Mouse (Mus musculus) adrenal gland (tissue): Measurements from ENCODE around the gene Myo1a.

ENCODE experiments used
- intact Hi-C: fragments of 180-260 bp; cut with DNase I; formaldehyde crosslinking; loops from one replicate; pipeline ENCODE4 v1.15.1; 2025

Gene Myo1a

GRCm38 (mm10) chr10:127674794-127675522 lies 30.0 kb upstream of the Myo1a start:
- intact Hi-C loops, result loop anchor here (5.0 kb wide), 2 partner anchors 33 to 62 kb away; partner anchors contain the start of genes Stat6 and Zbtb39

GRCm38 (mm10) chr10:127675859-127676398 lies 29.0 kb upstream of the Myo1a start:
- intact Hi-C loops, result loop anchor here (5.0 kb wide), 2 partner anchors 34 to 61 kb away; partner anchors contain the start of genes Stat6 and Zbtb39

- intact Hi-C loops, result loop anchor here (5.0 kb wide), 2 partner anchors 35 to 60 kb away; partner anchors contain the start of genes Stat6 and Zbtb39
Measured at GRCm38 (mm10) chr10:127676691-127677548, 28.1 kb upstream of the Myo1a start.

- intact Hi-C loops, result loop anchor here (5.0 kb wide), 2 partner anchors 35 to 60 kb away; partner anchors contain the start of genes Stat6 and Zbtb39
Measured at GRCm38 (mm10) chr10:127677591-127678336, 27.2 kb upstream of the Myo1a start.

GRCm38 (mm10) chr10:127679208-127679607 lies 25.8 kb upstream of the Myo1a start:
- intact Hi-C loops, result loop anchor here (5.0 kb wide), 2 partner anchors 37 to 58 kb away; partner anchors contain the start of genes Stat6 and Zbtb39

GRCm38 (mm10) chr10:127679881-127680280 lies 25.1 kb upstream of the Myo1a start:
- intact Hi-C loops, result loop anchor here (5.0 kb wide), 2 partner anchors 38 to 57 kb away; partner anchors contain the start of genes Stat6 and Zbtb39

GRCm38 (mm10) chr10:127682886-127683285 lies 22.1 kb upstream of the Myo1a start:
- intact Hi-C loops, result no loop called here

- intact Hi-C loops, result loop anchor here (5.0 kb wide), 2 partner anchors 246 to 321 kb away; no protein-coding TSS in a partner anchor
Measured at GRCm38 (mm10) chr10:127691053-127691452, 13.9 kb upstream of the Myo1a start.

- intact Hi-C loops, result loop anchor here (5.0 kb wide), 2 partner anchors 243 to 318 kb away; no protein-coding TSS in a partner anchor
Measured at GRCm38 (mm10) chr10:127694636-127695035, 10.3 kb upstream of the Myo1a start.

- intact Hi-C loops, result no loop called here
Measured at GRCm38 (mm10) chr10:127695775-127696174, 9.2 kb upstream of the Myo1a start.

- intact Hi-C loops, result no loop called here
Measured at GRCm38 (mm10) chr10:127698966-127699365, 6.0 kb upstream of the Myo1a start.

- intact Hi-C loops, result no loop called here
Measured at GRCm38 (mm10) chr10:127703299-127703698, 1.7 kb upstream of the Myo1a start.

- intact Hi-C loops, result no loop called here
Measured at GRCm38 (mm10) chr10:127704293-127704692, 677 bp upstream of the Myo1a start.

GRCm38 (mm10) chr10:127705783-127706182 lies 813 bp downstream of the Myo1a start:
- intact Hi-C loops, result no loop called here

GRCm38 (mm10) chr10:127707721-127708120 lies 2.8 kb downstream of the Myo1a start:
- intact Hi-C loops, result no loop called here

GRCm38 (mm10) chr10:127708850-127709370 lies 3.9 kb downstream of the Myo1a start:
- intact Hi-C loops, result no loop called here

- intact Hi-C loops, result no loop called here
Measured at GRCm38 (mm10) chr10:127710331-127710730, 5.4 kb downstream of the Myo1a start.

GRCm38 (mm10) chr10:127712736-127713135 lies 7.8 kb downstream of the Myo1a start:
- intact Hi-C loops, result no loop called here

- intact Hi-C loops, result no loop called here
Measured at GRCm38 (mm10) chr10:127721671-127722418, 16.9 kb downstream of the Myo1a start.

- intact Hi-C loops, result no loop called here
Measured at GRCm38 (mm10) chr10:127724178-127724577, 19.2 kb downstream of the Myo1a start, which contains the start of gene Tac2. Gene Tac2, plus strand, starts transcription at chr10:127724478.
